In genomic region chr3:107035521-107036457, GRCm38 (mm10) we compare ENCODE assay signal across 8 mouse cellular contexts. TPM values are rescaled to one million over a fixed set of nuclear protein-coding genes. Genes with fewer than 3 reads are reported as not detected.
A peak's percentile ranks its signal among the peaks of the same experiment; 100 is the strongest.
DNase-seq lines count a peak whose midpoint lies in the region; ATAC-seq lines count a peak whose summit lies in the region.

Kcna3 (plus strand) TSS chr3:107036169.

- H3K4me2 ChIP-seq in hindbrain, embryonic 13.5 days, result peak within 1 kb of the TSS; percentile 81

- peak within 1 kb of the TSS; percentile 88 for H3K9ac ChIP-seq in hindbrain, embryonic 13.5 days

- H3K27ac ChIP-seq in hindbrain, embryonic 13.5 days, result peak within 1 kb of the TSS; percentile 85

- peak; percentile 54 for DNase-seq in R1 (ENCODE audit: low read depth, low spot score)
- peak; percentile 61 for DNase-seq in cerebellum, adult 9-11 months
- DNase-seq in frontal cortex, postnatal 25 days (ENCODE audit: low spot score in 2 of 2), result peak; percentile 27 to 49
- DNase-seq in left cerebral cortex, postnatal 10 days (ENCODE audit: extremely low spot score in 1 of 2, low spot score in 2 of 2), result peak; percentile 55 to 90
- DNase-seq in right cerebral cortex, adult 2 months (ENCODE audit: low spot score in 2 of 2), result peak; percentile 53 to 61
- DNase-seq in urinary bladder, postnatal 14 days (ENCODE audit: low spot score), result peak; percentile 52

- intact Hi-C loops in left cerebral cortex, postnatal 10 days (cut with DNase I), result loop anchor here (5.0 kb wide), 2 partner anchors 78 to 93 kb away; no protein-coding TSS in a partner anchor

- no peaks in the 10 kb centered on the region for H3K36me3 ChIP-seq in hindbrain, embryonic 13.5 days
- peaks cover 43% of the 10 kb centered on the region for H3K36me3 ChIP-seq in megakaryocyte, embryonic 14.5 days (replicated peaks; ENCODE audit: low read length)

- H3K4me3 ChIP-seq in hindbrain, embryonic 13.5 days, result peak within 1 kb of the TSS; percentile 74
- H3K4me3 ChIP-seq in megakaryocyte, embryonic 14.5 days (replicated peaks), result peak within 1 kb of the TSS; percentile 98

- WGBS in hindbrain, embryonic 13.5 days, result 2% methylated on average over 58 of the region's 80 CpGs

- H3K27me3 ChIP-seq in hindbrain, embryonic 13.5 days, result no peaks in the 10 kb centered on the region
- H3K27me3 ChIP-seq in megakaryocyte, embryonic 14.5 days (replicated peaks), result no peaks in the 10 kb centered on the region

- peak; percentile 95 for ATAC-seq in hindbrain, embryonic 13.5 days (ENCODE audit: low FRiP score)

- peaks cover 49% of the 10 kb centered on the region for H3K4me1 ChIP-seq in hindbrain, embryonic 13.5 days (replicated peaks)
- peaks cover 55% of the 10 kb centered on the region for H3K4me1 ChIP-seq in megakaryocyte, embryonic 14.5 days

- no peaks in the 10 kb centered on the region for H3K9me3 ChIP-seq in hindbrain, embryonic 13.5 days
- H3K9me3 ChIP-seq in megakaryocyte, embryonic 14.5 days, result no peaks in the 10 kb centered on the region

RNA-seq across cellular contexts. Expression of gene Kcna3, which starts in this region (rescaled TPM):
- polyA plus RNA-seq in hindbrain, embryonic 13.5 days (2015; fragmentation: Nextera tagmentation; extraction: Ambion mirVana), result 6.8 and 7.1 TPM in 2 replicates
- total RNA-seq in left cerebral cortex, postnatal 10 days (2021), result 10 to 100 TPM; 28.0 to 28.1 TPM
- polyA plus RNA-seq in megakaryocyte, embryonic 14.5 days (2012; ENCODE audit: insufficient read depth, low replicate concordance), result 9.2 and 16.7 TPM in 2 replicates

Comparison
In these comparisons a context has a peak if more than half of its experiments do, and no peak if none do; other contexts are left out.
1. Peak in every context shown above with its lines: DNase-seq, ATAC-seq, H3K4me3 ChIP-seq and H3K27ac ChIP-seq.